Mouse (Mus musculus) liver, embryonic 11.5 days (tissue): ENCODE data around the gene Ak2. TPM values are rescaled to one million over a fixed set of nuclear protein-coding genes. Genes with fewer than 3 reads are reported as not detected.

Experiments used
- ATAC-seq: fragments of 200-750 bp; cut with Nextera tagmentation; replicated peaks from 2 replicates; pipeline ENCODE4 v1.8.0; 2017; ENCODE audit warnings: moderate number of reproducible peaks, mild to moderate bottlenecking, moderate TSS enrichment, moderate library complexity; ENCODE audit not compliant: low FRiP score
- DNase-seq: peaks from one replicate; pipeline ENCODE4 v3.0.0-alpha.2; 2017; ENCODE audit warnings: low spot score
- H3K27ac ChIP-seq: fragments of 300-500 bp; sonication (generic); 2 replicates; pipeline ENCODE4 v1.5.1; 2014; ENCODE audit warnings: mild to moderate bottlenecking, low read depth, low read length, control low read depth
- H3K27me3 ChIP-seq: fragments of 300-500 bp; sonication (generic); replicated peaks from 2 replicates; pipeline ENCODE4 v1.6.1; 2014; ENCODE audit warnings: low read length, mixed read lengths; ENCODE audit not compliant: control insufficient read depth, insufficient read depth
- H3K36me3 ChIP-seq: fragments of 300-500 bp; sonication (generic); 2 replicates; pipeline ENCODE4 v1.6.1; 2014; ENCODE audit warnings: mild to moderate bottlenecking, low read length, moderate library complexity, mixed read lengths; ENCODE audit not compliant: control insufficient read depth, insufficient read depth
- H3K4me1 ChIP-seq: fragments of 300-500 bp; sonication (generic); replicated peaks from 2 replicates; pipeline ENCODE4 v1.6.1; 2014; ENCODE audit warnings: low read length, mixed read lengths; ENCODE audit not compliant: control insufficient read depth, insufficient read depth
- H3K4me2 ChIP-seq: fragments of 300-500 bp; sonication (generic); 2 replicates; pipeline ENCODE4 v1.6.1; 2014; ENCODE audit warnings: mild to moderate bottlenecking, control low read depth, moderate library complexity
- H3K4me3 ChIP-seq: fragments of 300-500 bp; sonication (generic); 2 replicates; pipeline ENCODE4 v1.5.1; 2014; ENCODE audit warnings: low read depth, low read length, control low read depth
- H3K9ac ChIP-seq: fragments of 300-500 bp; sonication (generic); 2 replicates; pipeline ENCODE4 v1.6.1; 2014; ENCODE audit warnings: low read depth, low read length, control low read depth
- H3K9me3 ChIP-seq: fragments of 300-500 bp; sonication (generic); 2 replicates; pipeline ENCODE4 v1.6.1; 2016; ENCODE audit warnings: low read length, inconsistent platforms, mixed read lengths; ENCODE audit not compliant: control insufficient read depth
- WGBS: fragments of 180-500 bp; shearing (Covaris S2); extraction: QIAGEN DNeasy Blood & Tissue Kit; methylation state at CpG from one replicate; pipeline ENCODE4 v1.1.7; 2014; 5-methylcytosine and 5-hydroxymethylcytosine counted together
- polyA plus RNA-seq: library from polyadenylated mRNA; unstranded; fragments of >200 nt; fragmentation: Nextera tagmentation; extraction: Ambion mirVana; gene quantifications from 2 replicates; pipeline ENCODE4 v1.2.1, GENCODE M21; 2014

Gene Ak2
- polyA plus RNA-seq, 1 experiment from 2014 or later = 256 TPM

DNA sequence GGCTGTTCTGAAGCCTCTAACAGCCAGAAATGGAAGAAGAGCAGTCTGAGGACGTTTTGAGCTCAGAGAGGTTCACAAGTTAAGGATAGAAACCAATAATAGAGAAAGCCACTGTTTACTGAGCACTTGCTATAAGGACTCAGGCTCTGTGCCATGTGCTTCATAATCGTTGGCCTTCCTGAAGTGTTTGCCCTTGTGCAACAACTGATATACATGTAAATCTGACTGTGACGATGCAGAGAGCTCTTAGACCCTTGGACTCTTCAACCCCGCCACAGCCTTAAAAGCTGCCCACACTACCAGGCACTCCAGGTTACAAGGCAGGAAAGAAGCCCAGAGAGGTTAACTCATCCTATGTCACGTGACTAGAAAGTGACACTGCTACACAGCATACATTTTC is 22.7 kb upstream of the Ak2 start:
- ATAC-seq (no peak), DNase-seq (no peak)
- Histone ChIP-seq H3K9me3 (no peaks in the 10 kb centered on the region), H3K27me3 (peaks cover 13% of the 10 kb centered on the region), H3K36me3 (no peaks in the 10 kb centered on the region), H3K27ac (no peak overlapping the region), H3K4me1 (no peaks in the 10 kb centered on the region; the same call in 1 of the 2 replicates), H3K4me3 (no peak overlapping the region), H3K9ac (no peak overlapping the region), H3K4me2 (no peak overlapping the region)
- 67% methylated on average over 5 of the region's 5 CpGs for WGBS

DNA sequence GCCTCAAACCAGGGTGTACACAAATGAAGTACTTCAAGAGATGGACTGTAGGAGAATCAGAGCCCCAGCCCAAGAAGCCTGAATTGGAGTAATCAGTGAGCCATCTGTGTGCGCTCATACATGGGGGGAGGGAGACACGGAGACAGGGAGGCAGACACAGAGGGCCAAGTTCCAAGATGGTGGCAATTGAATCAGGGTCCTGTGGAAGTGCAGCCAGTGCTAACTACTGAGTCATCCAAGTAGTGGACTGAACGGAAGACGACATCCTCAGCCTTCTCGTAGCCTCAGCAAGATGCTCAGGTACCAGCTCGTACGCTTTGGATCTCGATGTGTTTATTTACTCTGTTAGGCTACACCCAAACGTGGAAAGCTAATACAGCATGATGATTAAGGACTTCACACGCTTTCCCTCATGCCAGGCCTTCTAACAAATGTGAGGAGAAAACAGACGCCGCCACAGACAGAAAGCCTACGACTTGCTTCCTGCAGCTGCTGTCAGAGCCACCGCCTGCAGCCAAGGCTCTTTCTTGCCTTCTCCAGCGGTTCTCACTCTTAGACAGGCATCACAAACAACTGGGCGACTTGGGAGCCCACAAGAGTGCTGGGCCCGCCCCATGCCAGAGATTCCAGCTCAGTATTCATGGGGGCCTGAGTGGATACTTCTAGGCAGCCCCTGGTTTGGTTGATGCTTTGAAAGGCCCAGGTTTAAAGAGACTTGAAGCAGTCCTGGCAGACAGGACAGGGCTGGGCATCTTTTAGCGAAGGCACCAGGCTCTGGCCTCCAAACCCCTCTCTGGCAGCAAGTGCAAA is 21.9 kb upstream of the Ak2 start:
- no peak overlapping the region for H3K4me3 ChIP-seq
- 69% methylated on average over 18 of the region's 18 CpGs for WGBS
- H3K9ac ChIP-seq = no peak overlapping the region
- no peaks in the 10 kb centered on the region; the same call in 1 of the 2 replicates for H3K4me1 ChIP-seq
- H3K4me2 ChIP-seq = no peak overlapping the region
- H3K36me3 ChIP-seq = no peaks in the 10 kb centered on the region
- no peak overlapping the region for H3K27ac ChIP-seq
- H3K27me3 ChIP-seq = peaks cover 7% of the 10 kb centered on the region
- ATAC-seq = no peak
- no peaks in the 10 kb centered on the region for H3K9me3 ChIP-seq
- no peak for DNase-seq

DNA sequence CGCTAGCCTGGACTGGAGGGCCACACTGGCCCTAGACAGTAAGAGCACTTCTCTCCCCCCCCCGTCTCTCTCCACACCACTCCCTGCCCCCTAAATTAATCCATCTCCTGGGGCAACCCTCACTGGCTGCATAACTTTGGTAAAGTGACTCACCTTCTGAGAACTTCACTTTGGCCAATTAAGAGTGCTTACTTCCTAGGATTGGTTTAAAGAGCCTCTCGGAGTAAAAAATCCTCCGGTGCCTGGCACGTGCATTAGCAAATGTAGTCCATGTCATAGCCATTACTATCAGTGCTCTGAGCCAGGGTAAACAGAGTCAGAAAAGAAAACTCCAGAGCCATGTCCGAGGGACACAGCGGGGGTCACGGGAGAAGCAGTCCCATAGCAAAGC is 21.3 kb upstream of the Ak2 start:
- no peaks in the 10 kb centered on the region for H3K36me3 ChIP-seq
- H3K27me3 ChIP-seq = peaks cover 3% of the 10 kb centered on the region
- DNase-seq = no peak
- ATAC-seq = no peak
- no peak overlapping the region for H3K4me2 ChIP-seq
- H3K9ac ChIP-seq = no peak overlapping the region
- no peak overlapping the region for H3K27ac ChIP-seq
- H3K9me3 ChIP-seq = no peaks in the 10 kb centered on the region
- no peaks in the 10 kb centered on the region; the same call in 1 of the 2 replicates for H3K4me1 ChIP-seq
- 72% methylated on average over 7 of the region's 8 CpGs for WGBS
- H3K4me3 ChIP-seq = no peak overlapping the region

DNA sequence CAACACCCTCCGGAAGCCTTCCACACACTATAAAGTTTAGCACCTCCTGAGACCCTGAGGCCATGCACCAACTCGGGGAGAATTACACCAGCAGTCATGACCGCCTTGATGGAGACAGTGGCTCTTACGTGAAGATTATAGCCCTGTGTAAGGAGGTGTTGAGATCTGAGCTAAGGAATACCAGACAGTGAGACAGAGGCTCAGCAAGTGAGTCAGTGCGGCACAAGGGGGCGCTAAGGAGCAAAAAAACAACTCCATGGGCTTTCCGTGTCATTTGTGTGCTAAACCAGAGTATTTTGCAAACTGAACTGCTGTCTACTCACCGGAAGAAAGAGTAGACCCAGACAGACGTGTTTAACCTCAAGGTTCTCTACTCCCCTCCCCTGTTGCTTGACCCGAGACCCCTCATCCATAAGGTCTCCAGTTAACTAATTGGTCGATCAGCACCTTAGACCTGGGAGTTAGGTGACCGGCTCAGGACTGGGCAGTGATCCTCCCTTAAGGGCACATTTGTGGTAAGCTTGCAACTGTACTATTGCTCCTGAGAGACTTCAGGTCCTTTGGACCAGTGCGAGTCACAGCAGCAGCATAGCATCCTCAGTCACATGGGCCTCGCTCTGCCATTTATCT is 20.6 kb upstream of the Ak2 start:
- Histone ChIP-seq H3K4me3 (no peak overlapping the region), H3K4me1 (no peaks in the 10 kb centered on the region; the same call in 1 of the 2 replicates), H3K9me3 (no peaks in the 10 kb centered on the region), H3K4me2 (no peak overlapping the region; the same call in 1 of the 2 replicates), H3K36me3 (no peaks in the 10 kb centered on the region), H3K27ac (no peak overlapping the region), H3K27me3 (peaks cover 3% of the 10 kb centered on the region), H3K9ac (no peak overlapping the region)
- DNase-seq (peak; percentile 72), ATAC-seq (no peak)
- 40% methylated on average over 14 of the region's 14 CpGs for WGBS

DNA sequence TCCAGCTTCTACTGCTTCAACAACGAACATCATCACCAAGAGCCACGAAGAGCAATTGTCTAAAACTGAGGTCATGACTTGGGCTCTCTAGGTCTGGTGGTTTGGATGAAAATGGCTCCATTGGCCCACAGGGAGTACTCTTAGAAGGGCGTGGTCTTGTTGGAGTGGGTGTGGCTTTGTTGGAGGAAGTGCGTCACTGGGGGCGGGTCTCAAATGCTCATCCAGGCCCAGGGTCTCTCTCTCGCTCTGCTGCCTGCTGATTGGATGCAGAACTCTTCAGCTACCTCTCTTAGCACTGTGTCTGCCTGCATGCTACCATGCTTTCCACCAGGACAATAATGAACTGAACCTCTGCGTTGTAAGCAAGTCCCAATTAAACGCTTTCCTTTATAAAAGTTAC is 17.1 kb upstream of the Ak2 start:
- no peak overlapping the region for H3K4me3 ChIP-seq
- DNase-seq = no peak
- no peaks in the 10 kb centered on the region; the same call in 1 of the 2 replicates for H3K4me1 ChIP-seq
- 78% methylated on average over 8 of the region's 8 CpGs for WGBS
- no peak overlapping the region for H3K27ac ChIP-seq
- H3K36me3 ChIP-seq = no peaks in the 10 kb centered on the region
- no peaks in the 10 kb centered on the region for H3K9me3 ChIP-seq
- no peak overlapping the region for H3K9ac ChIP-seq
- no peak for ATAC-seq
- no peaks in the 10 kb centered on the region for H3K27me3 ChIP-seq
- no peak overlapping the region for H3K4me2 ChIP-seq

DNA sequence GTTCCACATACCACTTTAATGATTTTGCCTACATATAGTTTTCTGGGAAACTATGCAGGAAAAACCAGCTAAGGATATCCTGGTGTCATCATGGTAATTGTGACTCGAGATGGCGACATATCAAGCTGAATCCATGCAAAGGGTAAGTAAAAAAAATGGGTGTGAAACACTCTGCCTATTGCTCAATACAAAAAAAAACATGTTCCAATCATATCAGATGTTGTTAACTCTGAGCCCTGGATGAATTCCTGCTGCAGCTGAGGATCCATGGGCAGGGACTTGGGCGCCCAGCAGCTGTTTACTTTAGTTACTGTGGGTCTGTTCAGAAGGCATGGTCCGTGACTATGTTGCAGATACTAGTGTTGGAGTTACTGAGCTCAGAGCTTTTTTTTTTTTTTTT is 15.2 kb upstream of the Ak2 start:
- Histone ChIP-seq H3K36me3 (no peaks in the 10 kb centered on the region), H3K9ac (no peak overlapping the region), H3K4me1 (no peaks in the 10 kb centered on the region; the same call in none of the 2 replicates), H3K4me2 (no peak overlapping the region), H3K9me3 (no peaks in the 10 kb centered on the region), H3K27ac (no peak overlapping the region), H3K4me3 (no peak overlapping the region), H3K27me3 (no peaks in the 10 kb centered on the region)
- ATAC-seq (no peak), DNase-seq (no peak)
- 84% methylated on average over 4 of the region's 4 CpGs for WGBS

DNA sequence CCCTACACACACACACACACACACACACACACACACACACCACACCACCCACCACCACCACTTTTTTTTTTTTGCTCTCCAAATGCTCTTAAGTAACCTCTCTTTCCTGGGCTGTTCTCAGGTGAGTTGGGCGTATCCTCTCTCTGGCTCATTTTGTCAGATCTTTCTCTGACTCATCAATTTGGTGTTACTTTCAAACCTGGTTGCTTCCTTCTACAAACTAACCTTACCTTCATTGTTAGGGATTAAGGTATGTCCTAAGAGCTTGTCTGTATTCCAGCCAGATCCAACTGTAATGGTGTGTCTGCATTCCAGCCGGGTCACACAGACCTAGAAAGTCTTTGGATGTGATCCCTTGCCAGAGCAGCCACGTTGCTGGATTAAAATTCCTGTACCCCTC is 14.5 kb upstream of the Ak2 start:
- ATAC-seq (no peak), DNase-seq (no peak)
- H3K36me3 ChIP-seq = no peaks in the 10 kb centered on the region
- no peak overlapping the region for H3K4me3 ChIP-seq
- H3K4me1 ChIP-seq = no peaks in the 10 kb centered on the region; the same call in none of the 2 replicates
- WGBS = 69% methylated on average over 3 of the region's 3 CpGs
- H3K9me3 ChIP-seq = no peaks in the 10 kb centered on the region
- H3K27me3 ChIP-seq = no peaks in the 10 kb centered on the region
- no peak overlapping the region for H3K9ac ChIP-seq
- H3K4me2 ChIP-seq = no peak overlapping the region
- no peak overlapping the region for H3K27ac ChIP-seq

DNA sequence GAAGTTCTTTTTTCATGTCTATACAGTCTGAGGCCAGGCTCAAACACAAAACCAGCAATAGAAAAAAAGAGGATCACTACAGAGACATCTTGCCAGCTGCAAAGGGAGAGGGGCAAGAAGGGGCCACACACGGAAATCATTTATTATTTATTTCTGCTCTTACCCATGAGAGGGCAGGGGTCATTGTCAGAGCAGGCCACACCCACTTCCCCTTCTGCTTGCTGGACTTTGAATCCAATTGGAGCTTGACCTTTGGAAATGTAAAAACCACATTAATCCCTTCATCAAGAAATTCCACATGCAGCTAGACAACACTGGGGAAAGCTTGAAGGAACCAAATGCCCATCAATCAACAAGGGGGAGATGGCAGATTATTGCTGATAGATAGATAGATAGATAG is 13.1 kb upstream of the Ak2 start:
- H3K27ac ChIP-seq = no peak overlapping the region
- 32% methylated on average over 1 of the region's 1 CpGs for WGBS
- no peak overlapping the region for H3K9ac ChIP-seq
- no peak overlapping the region for H3K4me3 ChIP-seq
- H3K9me3 ChIP-seq = no peaks in the 10 kb centered on the region
- no peaks in the 10 kb centered on the region; the same call in none of the 2 replicates for H3K4me1 ChIP-seq
- H3K4me2 ChIP-seq = no peak overlapping the region
- ATAC-seq (no peak), DNase-seq (no peak)
- no peaks in the 10 kb centered on the region for H3K27me3 ChIP-seq
- H3K36me3 ChIP-seq = no peaks in the 10 kb centered on the region
